Mouse (Mus musculus): ENCODE data around the gene Gm20449. TPM values are rescaled to one million over a fixed set of nuclear protein-coding genes. Genes with fewer than 3 reads are reported as not detected.
"Not testable (repeated sequence)": the region's sequence is repeated elsewhere in the genome, so short reads cannot be mapped to it uniquely, and the experiment has no call there.

Gm20449 gene
- 0.04 TPM in 1 of 2 replicates, not detected in the other for polyA plus RNA-seq (2015; fragmentation: Nextera tagmentation; extraction: Ambion mirVana)

GRCm38 (mm10) chr7:41499389-41500049, at the start of gene Gm20449, which contains the start of gene AW146154:
Gm20449 (minus strand) TSS chr7:41499417.
AW146154 (minus strand) TSS chr7:41499890.
- DNase-seq (ENCODE audit: low spot score) = peak; percentile 95
- Histone ChIP-seq H3K27me3 (replicated peaks; ENCODE audit: insufficient read depth, low read length) (no peaks in the 10 kb centered on the region), H3K4me3 (ENCODE audit: low read depth, low read length) (peak within 1 kb of the TSS; percentile 69), H3K4me1 (ENCODE audit: insufficient read depth, low read depth, low read length) (no peaks in the 10 kb centered on the region), H3K4me2 (replicated peaks; ENCODE audit: low read depth, low read length) (peak within 1 kb of the TSS; percentile 62), H3K9me3 (ENCODE audit: low read length) (no peaks in the 10 kb centered on the region), H3K27ac (ENCODE audit: low read length) (peak within 1 kb of the TSS; percentile 58), H3K9ac (replicated peaks; ENCODE audit: low read depth) (peak within 1 kb of the TSS; percentile 43), H3K36me3 (ENCODE audit: insufficient read depth, low read length) (no peaks in the 10 kb centered on the region)
- under 1% methylated on average over 18 of the region's 18 CpGs for WGBS
- TF ChIP-seq EP300 (IDR thresholded peaks at IDR 0.05) (no peak), CTCF (IDR thresholded peaks at IDR 0.05) (no peak)
- ATAC-seq = peak; percentile 98

- no peaks in the 10 kb centered on the region for H3K4me1 ChIP-seq (ENCODE audit: insufficient read depth, low read depth, low read length)
- H3K9ac ChIP-seq (replicated peaks; ENCODE audit: low read depth) = no peak overlapping the region
- H3K4me2 ChIP-seq (replicated peaks; ENCODE audit: low read depth, low read length) = no peak overlapping the region
- ATAC-seq (no peak), DNase-seq (ENCODE audit: low spot score) (no peak)
- no peaks in the 10 kb centered on the region for H3K27me3 ChIP-seq (replicated peaks; ENCODE audit: insufficient read depth, low read length)
- H3K4me3 ChIP-seq (ENCODE audit: low read depth, low read length) = no peak overlapping the region
- no peak overlapping the region for H3K27ac ChIP-seq (ENCODE audit: low read length)
- 84% methylated on average over 3 of the region's 3 CpGs for WGBS
- H3K9me3 ChIP-seq (ENCODE audit: low read length) = no peaks in the 10 kb centered on the region
- no peak for TF ChIP-seq EP300 (IDR thresholded peaks at IDR 0.05)
- no peak for TF ChIP-seq CTCF (IDR thresholded peaks at IDR 0.05)
- H3K36me3 ChIP-seq (ENCODE audit: insufficient read depth, low read length) = no peaks in the 10 kb centered on the region
These were observed 13.5 kb upstream of the Gm20449 start for GRCm38 (mm10) chr7:41512672-41513071.

- no peak for TF ChIP-seq CTCF (IDR thresholded peaks at IDR 0.05)
- no peak for TF ChIP-seq EP300 (IDR thresholded peaks at IDR 0.05)
- 8% methylated on average over 1 of the region's 1 CpGs for WGBS
- Histone ChIP-seq H3K36me3 (ENCODE audit: insufficient read depth, low read length) (no peaks in the 10 kb centered on the region), H3K9ac (replicated peaks; ENCODE audit: low read depth) (no peak overlapping the region), H3K4me1 (ENCODE audit: insufficient read depth, low read depth, low read length) (no peaks in the 10 kb centered on the region), H3K4me3 (ENCODE audit: low read depth, low read length) (no peak overlapping the region), H3K27me3 (replicated peaks; ENCODE audit: insufficient read depth, low read length) (no peaks in the 10 kb centered on the region), H3K9me3 (ENCODE audit: low read length) (no peaks in the 10 kb centered on the region), H3K27ac (ENCODE audit: low read length) (no peak overlapping the region), H3K4me2 (replicated peaks; ENCODE audit: low read depth, low read length) (no peak overlapping the region)
- DNase-seq (ENCODE audit: low spot score) = no peak
- ATAC-seq = no peak
These were observed 13.0 kb upstream of the Gm20449 start for GRCm38 (mm10) chr7:41512207-41512606.

GRCm38 (mm10) chr7:41502402-41502801, 3.2 kb upstream of the Gm20449 start:
- TF ChIP-seq EP300 (IDR thresholded peaks at IDR 0.05) (no peak), CTCF (IDR thresholded peaks at IDR 0.05) (no peak)
- no peak overlapping the region for H3K4me3 ChIP-seq (ENCODE audit: low read depth, low read length)
- 28% methylated on average over 1 of the region's 1 CpGs for WGBS
- no peaks in the 10 kb centered on the region for H3K9me3 ChIP-seq (ENCODE audit: low read length)
- H3K36me3 ChIP-seq (ENCODE audit: insufficient read depth, low read length) = no peaks in the 10 kb centered on the region
- no peak overlapping the region for H3K27ac ChIP-seq (ENCODE audit: low read length)
- H3K27me3 ChIP-seq (replicated peaks; ENCODE audit: insufficient read depth, low read length) = no peaks in the 10 kb centered on the region
- no peak for ATAC-seq
- DNase-seq (ENCODE audit: low spot score) = no peak
- no peak overlapping the region for H3K4me2 ChIP-seq (replicated peaks; ENCODE audit: low read depth, low read length)
- H3K4me1 ChIP-seq (ENCODE audit: insufficient read depth, low read depth, low read length) = no peaks in the 10 kb centered on the region
- no peak overlapping the region for H3K9ac ChIP-seq (replicated peaks; ENCODE audit: low read depth)

GRCm38 (mm10) chr7:41500151-41500934, 1.1 kb upstream of the Gm20449 start:
- H3K9me3 ChIP-seq (ENCODE audit: low read length) = no peaks in the 10 kb centered on the region
- no peak for TF ChIP-seq EP300 (IDR thresholded peaks at IDR 0.05)
- peak; percentile 52 for TF ChIP-seq CTCF (IDR thresholded peaks at IDR 0.05)
- H3K36me3 ChIP-seq (ENCODE audit: insufficient read depth, low read length) = no peaks in the 10 kb centered on the region
- H3K4me2 ChIP-seq (replicated peaks; ENCODE audit: low read depth, low read length) = peak overlapping the region; percentile 62
- peak; percentile 34; the same call in 1 of the 2 replicates for ATAC-seq
- peak overlapping the region; percentile 69 for H3K4me3 ChIP-seq (ENCODE audit: low read depth, low read length)
- H3K4me1 ChIP-seq (ENCODE audit: insufficient read depth, low read depth, low read length) = no peaks in the 10 kb centered on the region
- 0 out of 2 replicates have a peak overlapping the region, but pooled peaks have one; percentile 6 for H3K9ac ChIP-seq (replicated peaks; ENCODE audit: low read depth)
- 19% methylated on average over 22 of the region's 22 CpGs for WGBS
- H3K27ac ChIP-seq (ENCODE audit: low read length) = no peak overlapping the region
- no peaks in the 10 kb centered on the region for H3K27me3 ChIP-seq (replicated peaks; ENCODE audit: insufficient read depth, low read length)
- peak; percentile 53 for DNase-seq (ENCODE audit: low spot score)

- H3K27me3 ChIP-seq (replicated peaks; ENCODE audit: insufficient read depth, low read length); H3K9me3 ChIP-seq (ENCODE audit: low read length); ATAC-seq; H3K36me3 ChIP-seq (ENCODE audit: insufficient read depth, low read length); H3K4me1 ChIP-seq (ENCODE audit: insufficient read depth, low read depth, low read length); DNase-seq (ENCODE audit: low spot score): not testable (repeated sequence)
- Histone ChIP-seq H3K4me3 (ENCODE audit: low read depth, low read length) (peak overlapping the region; percentile 69), H3K27ac (ENCODE audit: low read length) (peak overlapping the region; percentile 58), H3K4me2 (replicated peaks; ENCODE audit: low read depth, low read length) (peak overlapping the region; percentile 62), H3K9ac (replicated peaks; ENCODE audit: low read depth) (peak overlapping the region; percentile 43)
- 0% methylated on average over 6 of the region's 6 CpGs for WGBS
These were observed 214 bp downstream of the Gm20449 start for GRCm38 (mm10) chr7:41499018-41499388.

GRCm38 (mm10) chr7:41498464-41498863, 753 bp downstream of the Gm20449 start:
- 83% methylated on average over 1 of the region's 4 CpGs for WGBS
- H3K9ac ChIP-seq (replicated peaks; ENCODE audit: low read depth) = peak overlapping the region; percentile 43
- not testable (repeated sequence) for DNase-seq (ENCODE audit: low spot score)

More at GRCm38 (mm10) chr7:41498464-41498863, 753 bp downstream of the Gm20449 start:
- not testable (repeated sequence) for H3K27ac ChIP-seq (ENCODE audit: low read length); H3K27me3 ChIP-seq (replicated peaks; ENCODE audit: insufficient read depth, low read length); H3K9me3 ChIP-seq (ENCODE audit: low read length); H3K4me1 ChIP-seq (ENCODE audit: insufficient read depth, low read depth, low read length); ATAC-seq; H3K36me3 ChIP-seq (ENCODE audit: insufficient read depth, low read length)
- 0 out of 2 replicates have a peak overlapping the region, but pooled peaks have one; percentile 69 for H3K4me3 ChIP-seq (ENCODE audit: low read depth, low read length)
- peak overlapping the region; percentile 62 for H3K4me2 ChIP-seq (replicated peaks; ENCODE audit: low read depth, low read length)

Data from lung, postnatal 0 days (tissue).